Mouse (Mus musculus) liver, embryonic 14.5 days (tissue): ENCODE measurements around the gene Papola. TPM values are rescaled to one million over a fixed set of nuclear protein-coding genes. Genes with fewer than 3 reads are reported as not detected.

Source experiments
- ATAC-seq: fragments of 200-750 bp; cut with Nextera tagmentation; 2 replicates; pipeline ENCODE4 v1.8.0; 2017; ENCODE audit warnings: moderate number of reproducible peaks, mild to moderate bottlenecking, moderate library complexity; ENCODE audit not compliant: insufficient read depth
- DNase-seq, 3 experiments: peaks; one replicate each; pipeline ENCODE4 v3.0.0-alpha.2; 2012 to 2013; ENCODE audit warnings: low read depth in 3 of 3, low spot score in 3 of 3
- H3K27ac ChIP-seq: fragments of 300-500 bp; sonication (generic); 2 replicates; pipeline ENCODE4 v1.5.1; 2014; ENCODE audit warnings: moderate library complexity, mild to moderate bottlenecking, control low read depth, inconsistent platforms
- H3K27me3 ChIP-seq: fragments of 300-500 bp; sonication (generic); 2 replicates; pipeline ENCODE4 v1.6.1; 2014; ENCODE audit warnings: mild to moderate bottlenecking, low read length, moderate library complexity; ENCODE audit not compliant: control insufficient read depth, insufficient read depth
- H3K36me3 ChIP-seq: fragments of 300-500 bp; sonication (generic); replicated peaks from 2 replicates; pipeline ENCODE4 v1.6.1; 2014; ENCODE audit warnings: low read depth; ENCODE audit not compliant: control insufficient read depth, insufficient read depth
- H3K4me1 ChIP-seq, 2 experiments: fragments of 200-500 bp in 1 of 2; fragments of 300-500 bp in 1 of 2; sonication (generic) in 1 of 2; replicated peaks; 2 replicates each; pipeline ENCODE4 v1.6.1; 2012 to 2014; ENCODE audit warnings: antibody characterized with exemption in 1 of 2, inconsistent platforms in 1 of 2, low read length in 1 of 2; ENCODE audit not compliant: control insufficient read depth in 2 of 2, insufficient read depth in 2 of 2
- H3K4me2 ChIP-seq: fragments of 300-500 bp; sonication (generic); 2 replicates; pipeline ENCODE4 v1.6.1; 2014; ENCODE audit warnings: low read depth, mild to moderate bottlenecking, control low read depth, moderate library complexity
- H3K4me3 ChIP-seq, 2 experiments: fragments of 200-500 bp in 1 of 2; fragments of 300-500 bp in 1 of 2; sonication (generic) in 1 of 2; 2 replicates each; pipeline ENCODE4 v1.5.1; 2012 to 2014; ENCODE audit warnings: low read depth in 2 of 2, low read length in 2 of 2, mild to moderate bottlenecking in 2 of 2, control low read depth in 1 of 2, inconsistent platforms in 1 of 2, moderate library complexity in 1 of 2; ENCODE audit not compliant: insufficient read depth in 1 of 2
- H3K9ac ChIP-seq: fragments of 300-500 bp; sonication (generic); replicated peaks from 2 replicates; pipeline ENCODE4 v1.6.1; 2014; ENCODE audit warnings: mild to moderate bottlenecking, control low read depth, moderate library complexity
- H3K9me3 ChIP-seq: fragments of 300-500 bp; sonication (generic); 2 replicates; pipeline ENCODE4 v1.6.1; 2016; ENCODE audit warnings: low read length, mixed read lengths; ENCODE audit not compliant: control insufficient read depth
- CTCF ChIP-seq: IDR thresholded peaks from 2 replicates; pipeline ENCODE4 v1.5.1; 2016; ENCODE audit warnings: antibody characterized with exemption, low read depth, control low read depth
- EP300 ChIP-seq: IDR thresholded peaks from 2 replicates; pipeline ENCODE4 v1.6.1; 2016; ENCODE audit warnings: antibody characterized with exemption, low read depth
- WGBS: fragments of 180-500 bp; shearing (Covaris S2); extraction: QIAGEN DNeasy Blood & Tissue Kit; methylation state at CpG from one replicate; pipeline ENCODE4 v1.1.7; 2014; ENCODE audit not compliant: insufficient replicate concordance; 5-methylcytosine and 5-hydroxymethylcytosine counted together
- microRNA-seq: library from miRNA; unstranded; fragments of <30 nt; microRNA quantifications from one replicate; pipeline ENCODE4, GENCODE M21; 2016
- polyA plus RNA-seq, 2 experiments: library from polyadenylated mRNA; depleted of rRNA in 1 of 2; stranded (reverse) in 1 of 2; unstranded in 1 of 2; fragments of >200 nt; fragmentation: Nextera tagmentation in 1 of 2; extraction: Ambion mirVana in 1 of 2; gene quantifications; 2 replicates each; pipeline versions ENCODE4 v1.2.1 to v1.2.3; 2012 to 2014

Papola gene
- polyA plus RNA-seq, 2 experiments = 57.4 to 79.2 TPM

- Histone ChIP-seq H3K9me3 (no peaks in the 10 kb centered on the region), H3K9ac (no peak overlapping the region), H3K36me3 (no peaks in the 10 kb centered on the region), H3K4me2 (no peak overlapping the region), H3K4me1 (no peaks in the 10 kb centered on the region), H3K27me3 (no peaks in the 10 kb centered on the region), H3K27ac (no peak overlapping the region), H3K4me3 (no peak overlapping the region)
- TF ChIP-seq EP300 = no peak
- no peak for TF ChIP-seq CTCF
- WGBS = 63% methylated on average over 12 of the region's 12 CpGs
- ATAC-seq = no peak
- DNase-seq = no peak
These were observed 99.5 kb downstream of the Papola start for GRCm38 (mm10) chr12:105883799-105884514.

GRCm38 (mm10) chr12:105884515-105885323 lies 100.2 kb downstream of the Papola start:
- Histone ChIP-seq H3K27ac (no peak overlapping the region), H3K4me2 (no peak overlapping the region), H3K4me1 (no peaks in the 10 kb centered on the region), H3K4me3 (no peak overlapping the region), H3K27me3 (no peaks in the 10 kb centered on the region), H3K9me3 (no peaks in the 10 kb centered on the region), H3K9ac (no peak overlapping the region), H3K36me3 (no peaks in the 10 kb centered on the region)
- WGBS = 40% methylated on average over 22 of the region's 22 CpGs
- ATAC-seq (no peak), DNase-seq (no peak)
- TF ChIP-seq CTCF (no peak), EP300 (no peak)

Small RNA genes lying within 50 kb of the gene (microRNA-seq; reads per million reads assigned to microRNA genes)
- gene Gm22120 = 2.5 reads per million

Other genes with a start within 250 kb of the Papola start
- gene Bdkrb2, start 221.5 kb upstream of the Papola start, polyA plus RNA-seq (2012; rRNA removed) = 0.01 TPM in 1 of 2 replicates, not detected in the other
- gene Bdkrb2, start 221.5 kb upstream of the Papola start, polyA plus RNA-seq (2014; fragmentation: Nextera tagmentation; extraction: Ambion mirVana) = not detected in 2 replicates
- not detected in 2 replicates for gene Bdkrb1, start 181.6 kb upstream of the Papola start, polyA plus RNA-seq (2012; rRNA removed)
- gene Bdkrb1, start 181.6 kb upstream of the Papola start, polyA plus RNA-seq (2014; fragmentation: Nextera tagmentation; extraction: Ambion mirVana) = not detected in 2 replicates
- gene Gskip, start 99.9 kb upstream of the Papola start, polyA plus RNA-seq (2012; rRNA removed) = 4.2 and 5.1 TPM in 2 replicates
- gene Gskip, start 99.9 kb upstream of the Papola start, polyA plus RNA-seq (2014; fragmentation: Nextera tagmentation; extraction: Ambion mirVana) = 12.0 and 13.7 TPM in 2 replicates
- 9.6 and 13.3 TPM in 2 replicates for gene Atg2b, start 99.5 kb upstream of the Papola start, polyA plus RNA-seq (2012; rRNA removed)
- 6.6 and 7.1 TPM in 2 replicates for gene Atg2b, start 99.5 kb upstream of the Papola start, polyA plus RNA-seq (2014; fragmentation: Nextera tagmentation; extraction: Ambion mirVana)
- 0.04 and 0.05 TPM in 2 replicates for gene Ak7, start 78.7 kb upstream of the Papola start, polyA plus RNA-seq (2012; rRNA removed)
- not detected in 2 replicates for gene Ak7, start 78.7 kb upstream of the Papola start, polyA plus RNA-seq (2014; fragmentation: Nextera tagmentation; extraction: Ambion mirVana)
- 34.0 and 60.2 TPM in 2 replicates for gene Vrk1, start 225.5 kb downstream of the Papola start, polyA plus RNA-seq (2012; rRNA removed)
- gene Vrk1, start 225.5 kb downstream of the Papola start, polyA plus RNA-seq (2014; fragmentation: Nextera tagmentation; extraction: Ambion mirVana) = 103 and 111 TPM in 2 replicates